Mouse (Mus musculus) thymus, adult 2 months (tissue): ENCODE data around the gene Sstr2. TPM values are rescaled to one million over a fixed set of nuclear protein-coding genes. Genes with fewer than 3 reads are reported as not detected.

ENCODE experiments used
- DNase-seq: peaks from one replicate; pipeline ENCODE4 v3.0.0; 2021
- H3K27ac ChIP-seq: fragments of 200-500 bp; 2 replicates; pipeline ENCODE4 v1.5.1; 2012; ENCODE audit warnings: low read length, control low read depth; ENCODE audit not compliant: control insufficient read depth, insufficient read depth
- H3K27me3 ChIP-seq: fragments of 200-500 bp; 2 replicates; pipeline ENCODE4 v1.6.1; 2012; ENCODE audit warnings: mild to moderate bottlenecking, low read length, moderate library complexity, mixed read lengths; ENCODE audit not compliant: control insufficient read depth, insufficient read depth
- H3K36me3 ChIP-seq: fragments of 200-500 bp; 2 replicates; pipeline ENCODE4 v1.6.1; 2012; ENCODE audit warnings: mild to moderate bottlenecking, low read length, moderate library complexity; ENCODE audit not compliant: control insufficient read depth, insufficient read depth
- H3K4me1 ChIP-seq: fragments of 200-500 bp; replicated peaks from 2 replicates; pipeline ENCODE4 v1.6.1; 2012; ENCODE audit warnings: low read length; ENCODE audit not compliant: control insufficient read depth, insufficient read depth
- H3K4me3 ChIP-seq: fragments of 200-500 bp; 2 replicates; pipeline ENCODE4 v1.5.1; 2012; ENCODE audit warnings: mild to moderate bottlenecking, low read length, control low read depth, moderate library complexity; ENCODE audit not compliant: control insufficient read depth, insufficient read depth
- CTCF ChIP-seq: fragments of 200-500 bp; IDR thresholded peaks from 2 replicates; pipeline ENCODE4 v1.5.1; 2012; ENCODE audit warnings: mild to moderate bottlenecking, control low read depth, low read length, moderate library complexity, borderline replicate concordance; ENCODE audit not compliant: control insufficient read depth, poor library complexity, insufficient read depth; ENCODE audit errors: extremely low read depth
- POLR2A ChIP-seq: fragments of 200-500 bp; IDR thresholded peaks from 2 replicates; pipeline ENCODE4 v1.6.1; 2012; ENCODE audit warnings: mild to moderate bottlenecking, low read length, control low read depth, moderate library complexity; ENCODE audit not compliant: control insufficient read depth, poor library complexity, insufficient read depth; ENCODE audit errors: extremely low read depth
- WGBS: fragments of 180-500 bp; shearing (Covaris S2); methylation state at CpG from one replicate; pipeline ENCODE4 v1.1.7; 2018; 5-methylcytosine and 5-hydroxymethylcytosine counted together
- polyA plus RNA-seq: library from polyadenylated mRNA; depleted of rRNA; stranded (reverse); fragments of >200 nt; gene quantifications from 2 replicates; pipeline ENCODE4 v1.2.3, GENCODE M21; 2012; rRNA removed

The Sstr2 gene
- 4.9 and 6.7 TPM in 2 replicates for polyA plus RNA-seq

DNA sequence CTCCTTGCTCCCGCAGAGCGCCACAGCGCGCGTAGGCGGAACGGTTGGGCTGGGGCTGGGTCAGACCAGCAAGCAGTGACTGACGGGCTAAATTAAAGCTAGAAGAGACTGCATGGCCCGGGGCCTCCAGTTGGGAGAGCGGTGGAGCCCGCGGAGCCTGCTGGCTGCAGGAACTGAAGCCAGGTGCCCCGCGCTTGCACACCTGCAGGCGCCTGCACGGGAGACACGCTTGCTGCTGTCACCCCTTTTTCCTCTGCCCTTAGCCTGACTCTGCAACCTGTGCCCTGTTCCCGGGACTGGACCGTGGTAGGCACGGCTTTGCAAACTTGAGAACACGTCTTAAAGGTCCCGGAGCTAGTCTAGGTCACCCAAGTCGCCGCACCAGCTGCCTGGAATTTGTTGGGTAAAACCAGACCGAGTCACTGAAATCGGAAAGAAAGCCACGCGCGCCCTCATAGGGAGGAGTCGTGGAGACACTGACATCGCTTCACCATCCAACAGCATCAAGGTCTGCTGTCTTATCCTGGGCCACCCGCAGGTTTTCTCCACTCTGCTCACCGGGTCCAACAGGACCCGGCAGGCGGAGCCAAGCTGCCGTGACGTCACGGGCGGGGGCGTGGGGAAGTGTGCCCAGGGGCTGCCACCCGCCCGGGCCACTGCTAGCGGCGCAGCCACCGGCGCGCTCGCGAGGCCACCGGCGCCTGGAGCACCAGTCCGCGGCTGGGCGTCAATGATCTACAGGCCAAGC lies at the start of gene Sstr2:
Gene Sstr2, plus strand, starts transcription at position 671 of the 748 bp plus-strand sequence.
- under 1% methylated on average over 54 of the region's 54 CpGs for WGBS
- Histone ChIP-seq H3K27ac (no peak within 1 kb of the TSS), H3K36me3 (no peaks in the 10 kb centered on the region), H3K4me3 (peak within 1 kb of the TSS; percentile 58), H3K27me3 (no peaks in the 10 kb centered on the region; the same call in 1 of the 2 replicates), H3K4me1 (peaks cover 68% of the 10 kb centered on the region)
- DNase-seq, result peak; percentile 85
- TF ChIP-seq CTCF (no peak), POLR2A (peak; percentile 2; the same call in 1 of the 2 replicates)

DNA sequence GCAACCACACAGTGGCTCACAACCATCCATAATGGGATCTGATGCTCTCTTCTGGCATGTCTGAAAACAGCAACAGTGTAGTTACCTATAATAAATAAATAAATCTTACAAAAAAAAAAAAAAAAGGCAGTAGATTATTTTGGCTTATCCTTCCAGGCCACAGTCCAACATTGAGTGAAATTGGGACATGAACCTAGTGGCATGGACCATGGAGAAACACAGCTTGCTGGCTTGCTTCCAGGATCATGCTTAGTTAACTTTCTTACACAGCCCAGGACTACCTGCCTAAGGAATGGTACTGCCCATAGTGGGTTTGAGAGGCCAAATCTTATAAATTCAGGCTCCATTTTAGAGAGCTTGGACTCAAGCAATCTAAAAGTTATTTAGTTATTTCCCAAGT lies 47.5 kb upstream of the Sstr2 start:
- no peak overlapping the region for H3K27ac ChIP-seq
- TF ChIP-seq CTCF, result no peak
- no peak for TF ChIP-seq POLR2A
- no peak overlapping the region for H3K4me3 ChIP-seq
- no peak for DNase-seq
- H3K27me3 ChIP-seq, result no peaks in the 10 kb centered on the region
- H3K36me3 ChIP-seq, result no peaks in the 10 kb centered on the region
- peaks cover 11% of the 10 kb centered on the region; the same call in 1 of the 2 replicates for H3K4me1 ChIP-seq

DNA sequence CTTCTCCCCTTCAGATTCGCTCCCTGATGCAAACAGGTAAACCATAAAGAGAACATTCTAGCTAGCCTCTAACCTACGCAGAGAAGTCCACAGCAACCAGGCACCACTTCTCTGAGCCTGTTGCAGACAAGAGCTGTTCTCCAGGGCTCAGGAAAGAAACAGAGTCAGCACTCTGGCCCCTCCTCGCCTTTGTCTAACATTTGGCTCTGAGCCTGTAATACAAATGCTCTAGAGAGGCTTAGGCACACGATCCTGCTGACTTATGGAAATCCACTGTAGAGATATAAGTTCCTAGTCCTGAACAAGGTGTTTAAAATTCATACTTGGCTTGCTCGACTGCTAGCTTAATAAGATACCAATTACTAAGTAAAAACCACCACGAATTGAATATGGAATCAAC lies 46.5 kb upstream of the Sstr2 start:
- DNase-seq, result no peak
- Histone ChIP-seq H3K4me1 (peaks cover 11% of the 10 kb centered on the region; the same call in 1 of the 2 replicates), H3K36me3 (no peaks in the 10 kb centered on the region), H3K4me3 (no peak overlapping the region), H3K27me3 (no peaks in the 10 kb centered on the region), H3K27ac (no peak overlapping the region)
- 95% methylated on average over 6 of the region's 6 CpGs for WGBS
- no peak for TF ChIP-seq CTCF

- TF ChIP-seq CTCF (no peak), POLR2A (no peak)
- H3K27ac ChIP-seq, result no peak overlapping the region
- no peak for DNase-seq
- H3K27me3 ChIP-seq, result no peaks in the 10 kb centered on the region
- H3K36me3 ChIP-seq, result no peaks in the 10 kb centered on the region
- 94% methylated on average over 4 of the region's 4 CpGs for WGBS
- peaks cover 11% of the 10 kb centered on the region; the same call in 1 of the 2 replicates for H3K4me1 ChIP-seq
- no peak overlapping the region for H3K4me3 ChIP-seq
Observed at GRCm38 (mm10) chr11:113577221-113577620, 41.9 kb upstream of the Sstr2 start.

DNA sequence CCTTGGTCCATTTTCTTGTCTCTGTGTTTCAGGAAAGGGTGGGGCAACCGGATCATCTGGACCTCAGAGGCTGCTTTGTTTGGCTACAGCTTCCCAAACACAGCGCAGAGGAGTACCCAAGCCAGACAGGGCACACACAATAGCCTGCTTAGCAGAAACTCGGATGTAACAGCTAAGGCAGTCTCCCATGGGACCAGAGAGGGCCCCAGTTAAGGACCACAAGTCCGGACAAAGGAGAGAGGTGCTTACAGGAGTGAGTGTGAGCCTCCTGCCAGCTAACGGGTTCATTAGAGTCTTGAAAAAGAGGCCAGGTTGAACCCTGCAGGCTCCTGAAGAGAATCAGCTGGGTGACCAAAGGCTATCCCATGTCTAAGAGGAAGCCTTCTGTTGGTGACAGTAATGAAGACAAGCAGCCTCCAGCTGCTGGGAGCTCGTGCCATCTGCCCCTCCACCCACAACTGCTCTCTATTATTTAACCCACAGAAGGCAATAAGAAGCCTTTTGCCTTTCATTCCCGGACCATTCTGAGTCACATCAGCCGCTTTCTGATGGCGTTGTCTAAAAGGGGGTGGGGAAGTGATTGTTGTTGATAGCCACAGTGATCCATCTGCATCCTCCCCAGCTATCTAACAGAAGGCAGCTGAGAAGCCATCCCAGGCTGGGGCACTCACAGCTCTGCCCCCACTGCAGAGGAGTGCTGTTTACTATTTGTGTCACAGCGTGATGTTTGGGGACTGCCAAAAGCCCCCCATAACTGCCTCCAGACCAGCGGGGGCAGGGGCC lies 35.1 kb upstream of the Sstr2 start:
- Histone ChIP-seq H3K36me3 (no peaks in the 10 kb centered on the region), H3K4me1 (no peaks in the 10 kb centered on the region), H3K27me3 (no peaks in the 10 kb centered on the region), H3K4me3 (no peak overlapping the region), H3K27ac (no peak overlapping the region)
- WGBS, result 83% methylated on average over 11 of the region's 11 CpGs
- TF ChIP-seq POLR2A (no peak), CTCF (no peak)
- no peak for DNase-seq

GRCm38 (mm10) chr11:113586423-113586822 lies 32.7 kb upstream of the Sstr2 start:
- TF ChIP-seq CTCF, result no peak
- DNase-seq, result no peak
- H3K27me3 ChIP-seq, result no peaks in the 10 kb centered on the region
- 94% methylated on average over 6 of the region's 6 CpGs for WGBS
- H3K4me3 ChIP-seq, result no peak overlapping the region
- H3K36me3 ChIP-seq, result no peaks in the 10 kb centered on the region
- no peak overlapping the region for H3K27ac ChIP-seq
- H3K4me1 ChIP-seq, result no peaks in the 10 kb centered on the region

GRCm38 (mm10) chr11:113588936-113589335 lies 30.2 kb upstream of the Sstr2 start:
- no peak overlapping the region for H3K27ac ChIP-seq
- WGBS, result 72% methylated on average over 3 of the region's 3 CpGs
- TF ChIP-seq POLR2A (no peak), CTCF (no peak)
- H3K4me3 ChIP-seq, result no peak overlapping the region
- H3K27me3 ChIP-seq, result no peaks in the 10 kb centered on the region
- DNase-seq, result no peak
- H3K4me1 ChIP-seq, result no peaks in the 10 kb centered on the region
- no peaks in the 10 kb centered on the region for H3K36me3 ChIP-seq
